Mouse (Mus musculus) retina, embryonic 14.5 days (tissue): ENCODE results near the gene Sec24a.
"Not testable (repeated sequence)": the region's sequence is repeated elsewhere in the genome, so short reads cannot be mapped to it uniquely, and the experiment has no call there.

ENCODE experiments used
- DNase-seq: peaks from one replicate; pipeline ENCODE4 v3.0.0-alpha.2; 2015; ENCODE audit warnings: low spot score

Sec24a gene

GRCm38 (mm10) chr11:51688330-51689328 lies 74.8 kb downstream of the Sec24a start, which contains the start of gene 0610009B22Rik:
0610009B22Rik (minus strand) TSS chr11:51688874.
- peak; percentile 100 for DNase-seq

- DNase-seq, result no peak
Observed at GRCm38 (mm10) chr11:51681976-51682374, 81.5 kb downstream of the Sec24a start.

- DNase-seq, result peak; percentile 89
Observed at GRCm38 (mm10) chr11:51681324-51681975, 82.0 kb downstream of the Sec24a start.

GRCm38 (mm10) chr11:51679466-51679865 lies 84.0 kb downstream of the Sec24a start:
- no peak for DNase-seq

GRCm38 (mm10) chr11:51677737-51678418 lies 85.6 kb downstream of the Sec24a start:
- DNase-seq, result no peak

- DNase-seq, result no peak
Observed at GRCm38 (mm10) chr11:51675386-51675785, 88.0 kb downstream of the Sec24a start.

GRCm38 (mm10) chr11:51673291-51673690 lies 90.1 kb downstream of the Sec24a start:
- DNase-seq, result no peak

- DNase-seq, result no peak
Observed at GRCm38 (mm10) chr11:51671376-51671775, 92.1 kb downstream of the Sec24a start.

GRCm38 (mm10) chr11:51670846-51671245 lies 92.6 kb downstream of the Sec24a start:
- DNase-seq, result no peak

- DNase-seq, result not testable (repeated sequence)
Observed at GRCm38 (mm10) chr11:51664747-51665146, 98.7 kb downstream of the Sec24a start.

- DNase-seq, result no peak
Observed at GRCm38 (mm10) chr11:51662632-51663031, 100.8 kb downstream of the Sec24a start.

GRCm38 (mm10) chr11:51661867-51662365 lies 101.5 kb downstream of the Sec24a start:
- DNase-seq, result no peak

- no peak for DNase-seq
Observed at GRCm38 (mm10) chr11:51658705-51659104, 104.7 kb downstream of the Sec24a start.

GRCm38 (mm10) chr11:51658291-51658690 lies 105.1 kb downstream of the Sec24a start:
- no peak for DNase-seq

- no peak for DNase-seq
Observed at GRCm38 (mm10) chr11:51656798-51657521, 106.5 kb downstream of the Sec24a start.

- DNase-seq, result no peak
Observed at GRCm38 (mm10) chr11:51654891-51655290, 108.5 kb downstream of the Sec24a start.

- DNase-seq, result no peak
Observed at GRCm38 (mm10) chr11:51653736-51654135, 109.7 kb downstream of the Sec24a start.

GRCm38 (mm10) chr11:51652889-51653418 lies 110.5 kb downstream of the Sec24a start:
- no peak for DNase-seq

GRCm38 (mm10) chr11:51650691-51651515 lies 112.5 kb downstream of the Sec24a start, which contains the start of the genes N4bp3 and D930048N14Rik:
N4bp3 (minus strand) TSS chr11:51650842.
D930048N14Rik (plus strand) TSS chr11:51650954.
- DNase-seq, result peak; percentile 73

- DNase-seq, result no peak
Observed at GRCm38 (mm10) chr11:51650261-51650660, 113.2 kb downstream of the Sec24a start.
